Mouse (Mus musculus): ENCODE data around the gene Klhl32.

DNA sequence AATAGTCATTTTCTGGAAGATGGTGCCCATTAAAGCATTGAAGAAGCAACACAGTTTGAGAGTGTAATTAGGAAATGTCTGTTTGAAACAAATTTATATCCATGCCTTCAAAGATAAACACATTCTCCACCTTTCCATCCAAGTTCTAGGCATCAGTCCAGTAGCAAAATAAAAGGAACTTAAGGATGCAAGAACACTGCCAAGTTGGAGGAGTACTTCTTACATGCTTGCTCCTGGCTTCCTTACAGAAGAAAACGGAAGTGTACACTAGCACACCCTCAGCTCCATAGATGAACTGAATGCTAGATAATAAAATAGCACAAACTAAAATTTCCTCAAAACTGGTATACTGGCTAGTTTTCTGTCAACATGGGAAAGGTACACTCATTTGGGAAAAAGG, 42.6 kb downstream of the Klhl32 start:
- TF ChIP-seq CTCF (IDR thresholded peaks at IDR 0.05 in 2 of 3, conservative IDR thresholded peaks at IDR 0.05 in 1 of 3; ENCODE audit: control insufficient read depth in 1 of 3, insufficient read depth in 1 of 3, low read depth in 2 of 3, low read length in 3 of 3, poor library complexity in 1 of 3, severe bottlenecking in 1 of 3) (no peak), MAZ (IDR thresholded peaks at IDR 0.05; ENCODE audit: low read depth, low read length) (no peak), MAX (IDR thresholded peaks at IDR 0.05; ENCODE audit: low read length) (no peak), EP300 (IDR thresholded peaks at IDR 0.05; ENCODE audit: low read depth in 1 of 2, low read length in 2 of 2) (no peak), POLR2AphosphoS2 (IDR thresholded peaks at IDR 0.05; ENCODE audit: low read length) (no peak), POLR2A (IDR thresholded peaks at IDR 0.05; ENCODE audit: control insufficient read depth in 1 of 2, insufficient read depth in 1 of 2, low read depth in 1 of 2, low read length in 2 of 2, poor library complexity in 1 of 2) (no peak), ZC3H11A (IDR thresholded peaks at IDR 0.05; ENCODE audit: low read depth, low read length) (no peak)
